Mouse (Mus musculus): ENCODE data around the gene Dnajc5g. TPM values are rescaled to one million over a fixed set of nuclear protein-coding genes. Genes with fewer than 3 reads are reported as not detected.
A peak's percentile ranks its signal among the peaks of the same experiment; 100 is the strongest.

Gene Dnajc5g
- polyA plus RNA-seq (2014; fragmentation: Nextera tagmentation; extraction: Ambion mirVana) = not detected in 2 replicates

DNA sequence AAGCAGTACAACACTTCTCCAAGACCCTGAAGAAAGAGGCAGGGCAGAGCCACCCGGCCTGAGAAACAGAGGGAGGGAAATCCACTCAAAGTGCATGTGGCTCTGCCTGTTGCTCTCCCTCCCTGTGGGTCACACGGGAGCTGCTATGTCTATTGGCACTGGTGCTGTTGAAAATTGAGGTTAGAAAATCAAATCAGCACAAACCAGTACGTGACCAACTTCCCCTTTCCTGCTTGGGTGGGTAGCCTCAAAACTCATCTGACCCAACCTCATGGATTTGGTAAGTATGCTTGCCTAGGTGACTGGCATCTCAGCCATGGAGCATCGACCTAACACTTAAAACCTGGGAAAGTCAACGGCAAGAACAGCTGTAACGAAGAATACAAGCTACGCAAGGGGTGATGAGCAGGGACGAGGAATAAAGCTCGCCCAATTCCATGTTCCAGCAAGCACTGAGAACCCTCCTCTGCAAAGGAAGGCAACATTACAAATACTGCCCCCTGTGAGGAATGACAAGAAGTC lies at the start of gene Dnajc5g:
Gene Dnajc5g (plus strand): TSS at position 472 of the 522 bp plus-strand sequence.
- no peaks in the 10 kb centered on the region for H3K27me3 ChIP-seq (ENCODE audit: control insufficient read depth, insufficient read depth, low read length)
- WGBS = 84% methylated on average over 9 of the region's 9 CpGs
- no peak for ATAC-seq (ENCODE audit: low FRiP score)
- no peaks in the 10 kb centered on the region for H3K9me3 ChIP-seq (ENCODE audit: control insufficient read depth, low read length)
- no peak within 1 kb of the TSS for H3K9ac ChIP-seq (ENCODE audit: low read depth, low read length)
- no peaks in the 10 kb centered on the region for H3K36me3 ChIP-seq (ENCODE audit: control insufficient read depth, insufficient read depth, low read length)
- DNase-seq (ENCODE audit: low spot score) = no peak
- H3K4me3 ChIP-seq (ENCODE audit: low read depth, low read length) = no peak within 1 kb of the TSS
- no peak within 1 kb of the TSS for H3K4me2 ChIP-seq (replicated peaks; ENCODE audit: low read depth, low read length)
- H3K27ac ChIP-seq (ENCODE audit: low read depth, low read length) = no peak within 1 kb of the TSS
- no peaks in the 10 kb centered on the region for H3K4me1 ChIP-seq (replicated peaks; ENCODE audit: control insufficient read depth, insufficient read depth, low read length)

GRCm38 (mm10) chr5:31069810-31070209 lies 36.3 kb upstream of the Dnajc5g start:
- Histone ChIP-seq H3K27me3 (ENCODE audit: control insufficient read depth, insufficient read depth, low read length) (no peaks in the 10 kb centered on the region), H3K9ac (ENCODE audit: low read depth, low read length) (no peak overlapping the region), H3K36me3 (ENCODE audit: control insufficient read depth, insufficient read depth, low read length) (peaks cover 15% of the 10 kb centered on the region), H3K27ac (ENCODE audit: low read depth, low read length) (no peak overlapping the region), H3K4me1 (replicated peaks; ENCODE audit: control insufficient read depth, insufficient read depth, low read length) (no peaks in the 10 kb centered on the region), H3K4me2 (replicated peaks; ENCODE audit: low read depth, low read length) (no peak overlapping the region), H3K9me3 (ENCODE audit: control insufficient read depth, low read length) (no peaks in the 10 kb centered on the region), H3K4me3 (ENCODE audit: low read depth, low read length) (no peak overlapping the region)
- DNase-seq (ENCODE audit: low spot score) (no peak), ATAC-seq (ENCODE audit: low FRiP score) (no peak)
- whole genome bisulfite sequencing = 96% methylated on average over 3 of the region's 3 CpGs

DNA sequence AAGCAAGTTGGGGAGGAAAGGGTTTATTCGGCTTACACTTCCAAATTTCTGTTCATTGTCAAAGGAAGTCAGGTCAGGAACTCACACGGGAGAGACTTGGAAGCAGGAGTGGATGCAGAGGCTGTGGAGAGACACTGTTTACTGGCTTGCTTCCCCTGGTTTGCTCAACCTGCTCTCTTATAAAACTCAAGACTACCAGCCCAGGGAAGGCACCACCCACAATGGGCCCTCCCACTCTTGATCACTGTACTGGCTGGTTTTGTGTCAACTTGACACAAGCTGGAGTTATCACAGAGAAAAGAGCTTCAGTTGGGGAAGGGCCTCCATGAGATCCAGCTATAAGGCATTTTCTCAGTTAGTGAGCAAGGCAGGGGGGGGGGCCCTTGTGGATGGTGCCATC lies 35.0 kb upstream of the Dnajc5g start:
- ATAC-seq (ENCODE audit: low FRiP score) (no peak), DNase-seq (ENCODE audit: low spot score) (no peak)

GRCm38 (mm10) chr5:31071821-31072220 lies 34.3 kb upstream of the Dnajc5g start:
- DNase-seq (ENCODE audit: low spot score) = no peak
- Histone ChIP-seq H3K36me3 (ENCODE audit: control insufficient read depth, insufficient read depth, low read length) (peaks cover 22% of the 10 kb centered on the region), H3K27ac (ENCODE audit: low read depth, low read length) (no peak overlapping the region), H3K4me2 (replicated peaks; ENCODE audit: low read depth, low read length) (no peak overlapping the region), H3K4me3 (ENCODE audit: low read depth, low read length) (no peak overlapping the region), H3K9ac (ENCODE audit: low read depth, low read length) (no peak overlapping the region), H3K4me1 (replicated peaks; ENCODE audit: control insufficient read depth, insufficient read depth, low read length) (no peaks in the 10 kb centered on the region), H3K9me3 (ENCODE audit: control insufficient read depth, low read length) (no peaks in the 10 kb centered on the region), H3K27me3 (ENCODE audit: control insufficient read depth, insufficient read depth, low read length) (no peaks in the 10 kb centered on the region)
- ATAC-seq (ENCODE audit: low FRiP score) = no peak
- 98% methylated on average over 11 of the region's 11 CpGs for WGBS

More for the DNA sequence above, 35.0 kb upstream of the Dnajc5g start:
- Histone ChIP-seq H3K4me3 (ENCODE audit: low read depth, low read length) (no peak overlapping the region), H3K27me3 (ENCODE audit: control insufficient read depth, insufficient read depth, low read length) (no peaks in the 10 kb centered on the region), H3K4me1 (replicated peaks; ENCODE audit: control insufficient read depth, insufficient read depth, low read length) (no peaks in the 10 kb centered on the region), H3K9me3 (ENCODE audit: control insufficient read depth, low read length) (no peaks in the 10 kb centered on the region), H3K4me2 (replicated peaks; ENCODE audit: low read depth, low read length) (no peak overlapping the region), H3K36me3 (ENCODE audit: control insufficient read depth, insufficient read depth, low read length) (peaks cover 17% of the 10 kb centered on the region), H3K27ac (ENCODE audit: low read depth, low read length) (no peak overlapping the region), H3K9ac (ENCODE audit: low read depth, low read length) (no peak overlapping the region)
- 98% methylated on average over 2 of the region's 2 CpGs for WGBS

GRCm38 (mm10) chr5:31073176-31073575 lies 32.9 kb upstream of the Dnajc5g start:
- H3K36me3 ChIP-seq (ENCODE audit: control insufficient read depth, insufficient read depth, low read length) = peaks cover 25% of the 10 kb centered on the region
- 94% methylated on average over 12 of the region's 12 CpGs for WGBS
- H3K27me3 ChIP-seq (ENCODE audit: control insufficient read depth, insufficient read depth, low read length) = no peaks in the 10 kb centered on the region
- no peak overlapping the region for H3K4me3 ChIP-seq (ENCODE audit: low read depth, low read length)
- no peak overlapping the region for H3K27ac ChIP-seq (ENCODE audit: low read depth, low read length)
- no peak for DNase-seq (ENCODE audit: low spot score)
- no peaks in the 10 kb centered on the region for H3K9me3 ChIP-seq (ENCODE audit: control insufficient read depth, low read length)
- no peak overlapping the region for H3K9ac ChIP-seq (ENCODE audit: low read depth, low read length)
- H3K4me2 ChIP-seq (replicated peaks; ENCODE audit: low read depth, low read length) = no peak overlapping the region
- ATAC-seq (ENCODE audit: low FRiP score) = no peak
- no peaks in the 10 kb centered on the region for H3K4me1 ChIP-seq (replicated peaks; ENCODE audit: control insufficient read depth, insufficient read depth, low read length)

- DNase-seq (ENCODE audit: low spot score) (no peak), ATAC-seq (ENCODE audit: low FRiP score) (no peak)
- WGBS = 91% methylated on average over 13 of the region's 13 CpGs
- H3K27ac ChIP-seq (ENCODE audit: low read depth, low read length) = no peak overlapping the region
- H3K9me3 ChIP-seq (ENCODE audit: control insufficient read depth, low read length) = no peaks in the 10 kb centered on the region
- H3K4me3 ChIP-seq (ENCODE audit: low read depth, low read length) = no peak overlapping the region
- H3K4me1 ChIP-seq (replicated peaks; ENCODE audit: control insufficient read depth, insufficient read depth, low read length) = no peaks in the 10 kb centered on the region
- H3K4me2 ChIP-seq (replicated peaks; ENCODE audit: low read depth, low read length) = no peak overlapping the region
- no peaks in the 10 kb centered on the region for H3K27me3 ChIP-seq (ENCODE audit: control insufficient read depth, insufficient read depth, low read length)
- no peak overlapping the region for H3K9ac ChIP-seq (ENCODE audit: low read depth, low read length)
- peaks cover 18% of the 10 kb centered on the region for H3K36me3 ChIP-seq (ENCODE audit: control insufficient read depth, insufficient read depth, low read length)
Measured at GRCm38 (mm10) chr5:31076346-31076745, 29.7 kb upstream of the Dnajc5g start.

DNA sequence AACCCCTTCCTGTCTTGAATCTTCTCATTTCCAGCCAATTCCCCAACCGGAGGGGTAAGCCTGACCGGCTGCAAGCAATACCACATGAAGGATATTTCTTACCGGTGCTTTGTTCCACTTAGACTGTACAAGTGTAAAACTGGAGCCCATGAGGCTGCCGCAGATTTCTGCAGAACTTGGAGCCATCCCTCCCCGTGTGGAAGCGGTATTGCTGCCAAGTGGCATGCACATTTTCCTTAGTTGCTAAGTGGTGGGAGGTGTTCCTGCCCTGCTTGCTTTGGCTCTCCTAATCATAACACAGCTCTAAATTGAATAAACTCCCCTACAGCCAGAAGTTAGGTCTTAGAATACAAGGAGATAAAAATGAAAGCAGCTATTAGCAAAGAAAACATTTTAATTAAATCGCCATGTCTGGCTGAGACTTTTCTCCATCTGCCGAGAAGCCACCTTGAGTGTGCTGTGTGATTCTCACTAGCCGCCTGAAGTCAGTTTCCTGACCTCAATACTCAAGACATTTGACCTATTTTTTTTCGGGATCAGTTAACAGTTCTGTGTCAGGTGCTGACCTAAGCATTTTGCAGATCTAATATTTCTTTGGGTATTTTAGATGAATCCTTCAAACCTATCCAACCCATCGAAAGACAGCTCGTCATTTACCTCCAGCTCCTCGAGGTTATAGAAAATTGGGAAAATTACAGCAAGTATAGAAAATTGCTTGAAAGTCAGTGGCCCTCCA lies 25.9 kb upstream of the Dnajc5g start:
- ATAC-seq (ENCODE audit: low FRiP score) = no peak
- 85% methylated on average over 13 of the region's 13 CpGs for WGBS
- no peaks in the 10 kb centered on the region for H3K4me1 ChIP-seq (replicated peaks; ENCODE audit: control insufficient read depth, insufficient read depth, low read length)

DNA sequence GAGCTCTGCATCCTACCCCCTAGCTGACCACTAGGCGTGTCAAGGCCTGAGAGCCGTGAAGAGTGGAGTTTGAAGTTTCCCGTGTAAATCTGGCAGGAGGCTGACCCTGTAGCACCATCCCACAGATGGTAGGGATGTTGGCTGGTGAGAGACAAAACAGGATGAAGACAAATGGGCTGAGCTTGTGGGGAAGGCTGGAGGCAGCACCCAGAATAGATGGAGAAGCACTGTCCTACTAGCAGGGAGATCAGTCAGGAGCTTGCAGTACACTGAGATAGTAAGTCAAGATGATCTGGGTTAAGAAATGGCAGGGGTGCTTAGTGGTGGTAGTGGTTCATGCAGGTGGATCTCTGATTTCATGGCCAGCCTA lies 25.3 kb upstream of the Dnajc5g start:
- no peak for ATAC-seq (ENCODE audit: low FRiP score)

More for the DNA sequence above, 25.9 kb upstream of the Dnajc5g start:
- Histone ChIP-seq H3K9me3 (ENCODE audit: control insufficient read depth, low read length) (no peaks in the 10 kb centered on the region), H3K4me2 (replicated peaks; ENCODE audit: low read depth, low read length) (no peak overlapping the region), H3K27ac (ENCODE audit: low read depth, low read length) (no peak overlapping the region), H3K27me3 (ENCODE audit: control insufficient read depth, insufficient read depth, low read length) (no peaks in the 10 kb centered on the region), H3K4me3 (ENCODE audit: low read depth, low read length) (no peak overlapping the region), H3K9ac (ENCODE audit: low read depth, low read length) (no peak overlapping the region), H3K36me3 (ENCODE audit: control insufficient read depth, insufficient read depth, low read length) (peaks cover 12% of the 10 kb centered on the region; the same call in 1 of the 2 replicates)
- DNase-seq (ENCODE audit: low spot score) = no peak

DNA sequence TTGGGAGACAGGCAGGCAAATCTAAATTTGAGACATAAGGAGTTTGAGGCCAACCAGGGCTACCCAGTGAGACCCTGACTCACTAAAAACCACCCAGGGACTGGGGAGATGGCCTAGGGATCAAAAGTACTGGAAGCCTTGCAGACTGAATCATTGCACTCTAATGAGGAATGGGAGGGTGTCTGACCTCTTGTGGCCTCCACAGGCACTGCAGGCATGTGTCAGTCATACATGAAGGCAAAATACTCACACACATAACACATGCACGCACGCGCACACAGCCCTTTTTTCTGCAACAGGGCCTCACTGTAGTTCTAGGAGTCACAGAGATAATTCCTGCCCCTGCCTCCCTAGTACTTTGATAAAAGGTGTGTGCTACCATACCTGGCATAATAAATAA lies 24.7 kb upstream of the Dnajc5g start:
- Histone ChIP-seq H3K4me1 (replicated peaks; ENCODE audit: control insufficient read depth, insufficient read depth, low read length) (no peaks in the 10 kb centered on the region), H3K9ac (ENCODE audit: low read depth, low read length) (no peak overlapping the region), H3K4me2 (replicated peaks; ENCODE audit: low read depth, low read length) (no peak overlapping the region), H3K4me3 (ENCODE audit: low read depth, low read length) (no peak overlapping the region), H3K27me3 (ENCODE audit: control insufficient read depth, insufficient read depth, low read length) (no peaks in the 10 kb centered on the region), H3K27ac (ENCODE audit: low read depth, low read length) (no peak overlapping the region), H3K36me3 (ENCODE audit: control insufficient read depth, insufficient read depth, low read length) (peaks cover 10% of the 10 kb centered on the region; the same call in 1 of the 2 replicates), H3K9me3 (ENCODE audit: control insufficient read depth, low read length) (no peaks in the 10 kb centered on the region)
- 84% methylated on average over 3 of the region's 3 CpGs for WGBS
- DNase-seq (ENCODE audit: low spot score) = peak; percentile 68
- ATAC-seq (ENCODE audit: low FRiP score) = no peak

More for the DNA sequence above, 25.3 kb upstream of the Dnajc5g start:
- H3K36me3 ChIP-seq (ENCODE audit: control insufficient read depth, insufficient read depth, low read length) = peaks cover 12% of the 10 kb centered on the region; the same call in 1 of the 2 replicates
- no peaks in the 10 kb centered on the region for H3K9me3 ChIP-seq (ENCODE audit: control insufficient read depth, low read length)
- no peaks in the 10 kb centered on the region for H3K4me1 ChIP-seq (replicated peaks; ENCODE audit: control insufficient read depth, insufficient read depth, low read length)
- no peak overlapping the region for H3K27ac ChIP-seq (ENCODE audit: low read depth, low read length)
- no peak for DNase-seq (ENCODE audit: low spot score)
- WGBS = 71% methylated on average over 3 of the region's 3 CpGs
- H3K9ac ChIP-seq (ENCODE audit: low read depth, low read length) = no peak overlapping the region
- no peak overlapping the region for H3K4me2 ChIP-seq (replicated peaks; ENCODE audit: low read depth, low read length)
- no peak overlapping the region for H3K4me3 ChIP-seq (ENCODE audit: low read depth, low read length)
- no peaks in the 10 kb centered on the region for H3K27me3 ChIP-seq (ENCODE audit: control insufficient read depth, insufficient read depth, low read length)
